In the genomic region with DNA sequence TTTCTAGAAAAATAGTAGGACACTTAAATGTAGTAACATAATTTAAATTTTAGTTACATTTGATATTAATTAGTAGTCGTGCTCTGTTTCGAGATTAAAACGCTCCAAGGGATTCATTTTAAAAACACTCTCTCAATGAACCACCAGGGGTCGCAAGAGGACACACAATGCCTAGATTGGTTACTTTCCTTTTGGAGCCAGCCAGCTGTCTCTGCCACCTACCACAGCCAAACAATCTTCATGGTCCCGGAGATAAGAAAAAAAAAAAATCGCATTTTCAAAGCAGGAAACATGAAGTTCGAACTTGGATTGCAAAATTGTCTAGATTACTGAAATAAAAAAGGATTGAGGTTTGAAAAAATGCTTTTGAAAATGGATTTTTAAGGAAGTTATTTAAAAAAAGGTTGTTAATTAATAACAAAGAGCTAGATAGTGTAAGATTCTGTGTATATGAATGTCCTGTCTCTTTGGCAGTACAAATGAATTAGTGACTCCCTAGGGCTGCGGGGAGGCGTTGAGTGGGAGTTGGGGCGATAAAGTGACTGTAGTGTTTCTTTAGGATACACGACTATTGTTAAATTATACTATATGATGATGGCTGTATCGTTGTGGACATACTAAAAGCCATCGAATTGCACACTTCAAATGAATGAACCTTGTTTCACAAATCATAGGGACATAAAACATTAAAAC, we compare ENCODE assay signal across 10 mouse cellular contexts.
DNase-seq lines count a peak whose midpoint lies in the region; ATAC-seq and TF ChIP-seq lines count a peak whose summit lies in the region.
"Had no signal": no experiment of that assay in that cellular context is flagged by ENCODE, and none has a peak within 500 bp of the region (broad histone marks: within the 10 kb centered on the region; RNA-seq: fewer than 3 reads in every experiment).

No protein-coding gene starts in this region.

- WGBS in kidney, embryonic 15.5 days, result 22% methylated on average over 13 of the region's 13 CpGs

- H3K27me3 ChIP-seq in kidney, embryonic 15.5 days, result peaks cover 74% of the 10 kb centered on the region
- H3K27me3 ChIP-seq in testis, adult 2 months (ENCODE audit: control insufficient read depth, insufficient read depth, low read length), result no peaks in the 10 kb centered on the region
- H3K27me3 ChIP-seq: stomach, embryonic 15.5 days had no signal

- intact Hi-C loops in left cerebral cortex, postnatal 36 days (cut with DNase I), result loop anchor here (1.0 to 10.0 kb wide), 3 partner anchors 178 to 575 kb away; no protein-coding TSS in a partner anchor

- no peaks in the 10 kb centered on the region for H3K4me1 ChIP-seq in kidney, embryonic 15.5 days
- no peaks in the 10 kb centered on the region for H3K4me1 ChIP-seq in testis, adult 2 months (ENCODE audit: control insufficient read depth, insufficient read depth, low read length)

- H3K27ac ChIP-seq in kidney, embryonic 15.5 days, result no peak overlapping the region
- H3K27ac ChIP-seq in testis, adult 2 months (ENCODE audit: control insufficient read depth, insufficient read depth, low read depth, low read length), result no peak overlapping the region
- H3K27ac ChIP-seq: embryonic facial prominence, embryonic 15.5 days; stomach, embryonic 15.5 days had no signal

- H3K4me3 ChIP-seq in kidney, embryonic 15.5 days (replicated peaks), result no peak overlapping the region
- no peak overlapping the region for H3K4me3 ChIP-seq in testis, adult 2 months (ENCODE audit: control insufficient read depth, low read depth, low read length)
- H3K4me3 ChIP-seq: embryonic facial prominence, embryonic 15.5 days; stomach, embryonic 15.5 days had no signal

- no peak overlapping the region for H3K4me2 ChIP-seq in kidney, embryonic 15.5 days
- H3K4me2 ChIP-seq: embryonic facial prominence, embryonic 15.5 days; stomach, embryonic 15.5 days had no signal

- no peak overlapping the region for H3K9ac ChIP-seq in kidney, embryonic 15.5 days
- H3K9ac ChIP-seq: embryonic facial prominence, embryonic 15.5 days; stomach, embryonic 15.5 days had no signal

- H3K36me3 ChIP-seq in kidney, embryonic 15.5 days, result no peaks in the 10 kb centered on the region
- H3K36me3 ChIP-seq in testis, adult 2 months (ENCODE audit: control insufficient read depth, insufficient read depth, low read length), result no peaks in the 10 kb centered on the region
- H3K36me3 ChIP-seq: embryonic facial prominence, embryonic 15.5 days; stomach, embryonic 15.5 days had no signal

- peak; percentile 37 for DNase-seq in kidney, adult 11 months
- DNase-seq in adrenal gland, postnatal 25 days, result peak; percentile 49
- DNase-seq in fibroblast of lung, adult 2 months (ENCODE audit: low read depth), result peak; percentile 39
- peak; percentile 32 to 59 for DNase-seq in left cerebral cortex, postnatal 36 days (ENCODE audit: low spot score in 2 of 2)

- no peak for TF ChIP-seq POLR2A in testis, adult 2 months (IDR thresholded peaks at IDR 0.05; ENCODE audit: control insufficient read depth, low read depth, low read length)

- H3K9me3 ChIP-seq in kidney, embryonic 15.5 days (replicated peaks), result no peaks in the 10 kb centered on the region
- H3K9me3 ChIP-seq: embryonic facial prominence, embryonic 15.5 days; stomach, embryonic 15.5 days had no signal

- TF ChIP-seq CTCF in testis, adult 2 months (IDR thresholded peaks at IDR 0.05; ENCODE audit: control insufficient read depth, insufficient read depth, insufficient replicate concordance, low read depth, low read length), result peak; percentile 6; the same call in 1 of the 2 replicates

- no peak for ATAC-seq in kidney, embryonic 15.5 days (replicated peaks; ENCODE audit: low FRiP score)
- ATAC-seq in inflammation-experienced regulatory T-cells, adult 6 months, result peak; percentile 69
- 0 out of 2 replicates have a peak, but pooled peaks have one; percentile 59 for ATAC-seq in monocyte, adult 5-6 weeks (replicated peaks; ENCODE audit: insufficient number of reproducible peaks, low FRiP score, low TSS enrichment, poor library complexity, severe bottlenecking)
